Mouse (Mus musculus): ENCODE measurements around the gene Upk1a.

DNA sequence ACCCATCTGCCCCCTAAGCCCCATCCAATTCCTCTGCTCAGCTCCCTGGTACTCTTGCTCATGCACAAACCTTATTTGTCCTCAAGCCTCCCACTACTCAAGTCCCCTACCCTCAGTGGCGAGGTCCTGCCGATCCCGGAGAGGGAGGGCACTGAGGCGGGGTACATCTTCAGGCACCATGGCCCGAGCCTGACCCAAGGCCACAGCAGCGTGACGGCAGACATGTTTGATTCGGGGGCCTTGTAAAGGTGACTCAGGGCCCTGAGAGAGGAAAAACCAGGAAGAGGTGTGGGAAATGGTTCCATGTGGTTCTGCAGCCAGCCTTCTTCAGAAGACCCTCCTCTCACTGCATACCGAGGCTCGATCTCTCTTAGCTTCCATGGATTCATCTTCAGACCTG lies 28.3 kb downstream of the Upk1a start:
- TF ChIP-seq CTCF (conservative IDR thresholded peaks at IDR 0.05; ENCODE audit: low read length) = no peak
- TF ChIP-seq POU5F1 (IDR thresholded peaks at IDR 0.05; ENCODE audit: borderline replicate concordance, low read length) = no peak
